In the genomic region with DNA sequence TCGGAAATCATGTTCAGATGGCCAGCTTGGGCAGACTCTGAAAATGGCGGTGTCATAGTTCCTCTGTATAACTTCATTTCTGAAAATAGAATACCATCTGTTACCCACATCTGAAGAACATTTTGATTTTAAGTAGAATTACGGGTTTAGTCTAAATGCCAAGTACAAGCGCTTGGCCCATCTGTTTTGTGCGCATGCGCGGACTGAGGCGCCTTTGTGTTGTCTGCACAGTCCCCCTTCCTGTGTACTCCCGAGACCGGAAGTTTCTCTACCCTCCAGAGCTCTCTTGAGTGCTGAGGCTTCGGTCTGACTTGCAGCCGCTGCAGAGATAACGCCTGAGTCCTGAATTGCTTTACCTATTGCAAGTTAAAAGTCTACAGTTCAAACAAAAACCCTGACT, we compare ENCODE assay signal across 9 mouse cellular contexts. TPM values are rescaled to one million over a fixed set of nuclear protein-coding genes. Genes with fewer than 3 reads are reported as not detected.
DNase-seq lines count a peak whose midpoint lies in the region; ATAC-seq lines count a peak whose summit lies in the region.
"Had no signal": no experiment of that assay in that cellular context is flagged by ENCODE, and none has a peak within 500 bp of the region (broad histone marks: within the 10 kb centered on the region; RNA-seq: fewer than 3 reads in every experiment).

No protein-coding gene starts in this region.

- peaks cover 15% of the 10 kb centered on the region for H3K9me3 ChIP-seq in heart, embryonic 11.5 days (replicated peaks; ENCODE audit: control insufficient read depth, low read length)
- peaks cover 4% of the 10 kb centered on the region; the same call in 1 of the 2 replicates for H3K9me3 ChIP-seq in midbrain, embryonic 11.5 days (ENCODE audit: control insufficient read depth, low read length)

- 92% methylated on average over 13 of the region's 13 CpGs for WGBS in heart, embryonic 11.5 days (ENCODE audit: insufficient replicate concordance)
- 97% methylated on average over 13 of the region's 13 CpGs for WGBS in midbrain, embryonic 11.5 days

- no peak overlapping the region for H3K9ac ChIP-seq in heart, embryonic 11.5 days (ENCODE audit: low read depth, low read length)
- H3K9ac ChIP-seq in midbrain, embryonic 11.5 days (ENCODE audit: low read length) = no peak overlapping the region
- H3K9ac ChIP-seq: heart, embryonic 13.5 days had no signal

- H3K4me2 ChIP-seq in heart, embryonic 11.5 days = no peak overlapping the region
- H3K4me2 ChIP-seq in midbrain, embryonic 11.5 days = no peak overlapping the region
- H3K4me2 ChIP-seq: heart, embryonic 13.5 days had no signal

- H3K4me3 ChIP-seq in heart, embryonic 11.5 days (ENCODE audit: low read depth, low read length) = no peak overlapping the region
- no peak overlapping the region for H3K4me3 ChIP-seq in midbrain, embryonic 11.5 days (ENCODE audit: low read depth, low read length)
- H3K4me3 ChIP-seq: heart, embryonic 13.5 days had no signal

- peaks cover 43% of the 10 kb centered on the region for H3K36me3 ChIP-seq in heart, embryonic 11.5 days (ENCODE audit: control insufficient read depth, insufficient read depth, low read length)
- H3K36me3 ChIP-seq in midbrain, embryonic 11.5 days (ENCODE audit: control insufficient read depth, insufficient read depth, low read length) = peaks cover 38% of the 10 kb centered on the region

- no peak overlapping the region for H3K27ac ChIP-seq in heart, embryonic 11.5 days (ENCODE audit: low read depth, low read length)
- no peak overlapping the region for H3K27ac ChIP-seq in midbrain, embryonic 11.5 days (ENCODE audit: low read depth, low read length)
- H3K27ac ChIP-seq: heart, embryonic 13.5 days had no signal

- H3K27me3 ChIP-seq in heart, embryonic 11.5 days (ENCODE audit: control insufficient read depth, insufficient read depth, low read length) = no peaks in the 10 kb centered on the region
- no peaks in the 10 kb centered on the region for H3K27me3 ChIP-seq in midbrain, embryonic 11.5 days (ENCODE audit: control insufficient read depth, insufficient read depth, low read length)
- H3K27me3 ChIP-seq: heart, embryonic 13.5 days had no signal

- H3K4me1 ChIP-seq in heart, embryonic 11.5 days (ENCODE audit: control insufficient read depth, insufficient read depth, low read length) = no peaks in the 10 kb centered on the region
- peaks cover 2% of the 10 kb centered on the region; the same call in 1 of the 2 replicates for H3K4me1 ChIP-seq in midbrain, embryonic 11.5 days (ENCODE audit: control insufficient read depth, insufficient read depth, low read length)

- peak; percentile 95 for DNase-seq in heart, adult 11 months
- DNase-seq in ES-CJ7 (ENCODE audit: low read depth, low spot score) = peak; percentile 92
- peak; percentile 79 to 86 for DNase-seq in frontal cortex, postnatal 36 days (ENCODE audit: low spot score in 2 of 2)
- peak; percentile 81 to 84 for DNase-seq in right cerebral cortex, adult 2 months (ENCODE audit: low spot score in 2 of 2)
- no peak for DNase-seq in retina, embryonic 14.5 days (ENCODE audit: low spot score)
- no peak for DNase-seq in midbrain, embryonic 11.5 days (ENCODE audit: low spot score, missing footprints)
- no peak for DNase-seq in adipocyte (ENCODE audit: low spot score)

- no peak for ATAC-seq in heart, embryonic 11.5 days (replicated peaks; ENCODE audit: insufficient number of reproducible peaks, low FRiP score, low TSS enrichment)
- no peak for ATAC-seq in midbrain, embryonic 11.5 days (ENCODE audit: low FRiP score)

RNA-seq across cellular contexts. Expression of a gene that starts 4.7 kb away (rescaled TPM):
- polyA plus RNA-seq in heart, embryonic 11.5 days (2014; fragmentation: Nextera tagmentation; extraction: Ambion mirVana) = 87.2 and 96.0 TPM in 2 replicates
- polyA plus RNA-seq in midbrain, embryonic 11.5 days (2014; fragmentation: Nextera tagmentation; extraction: Ambion mirVana) = 138 and 139 TPM in 2 replicates

RNA-seq across cellular contexts. Expression of a gene that starts 9.0 kb away (rescaled TPM):
- polyA plus RNA-seq in heart, embryonic 11.5 days (2014; fragmentation: Nextera tagmentation; extraction: Ambion mirVana) = 7.4 and 8.1 TPM in 2 replicates
- 14.8 and 15.7 TPM in 2 replicates for polyA plus RNA-seq in midbrain, embryonic 11.5 days (2014; fragmentation: Nextera tagmentation; extraction: Ambion mirVana)

RNA-seq across cellular contexts. Expression of a gene that starts 9.1 kb away (rescaled TPM):
- 0.26 and 0.96 TPM in 2 replicates for polyA plus RNA-seq in heart, embryonic 11.5 days (2014; fragmentation: Nextera tagmentation; extraction: Ambion mirVana)
- 1.2 and 2.4 TPM in 2 replicates for polyA plus RNA-seq in midbrain, embryonic 11.5 days (2014; fragmentation: Nextera tagmentation; extraction: Ambion mirVana)

RNA-seq across cellular contexts. Expression of a gene that starts 22.4 kb away (rescaled TPM):
- 5.3 and 5.8 TPM in 2 replicates for polyA plus RNA-seq in heart, embryonic 11.5 days (2014; fragmentation: Nextera tagmentation; extraction: Ambion mirVana)
- 4.4 and 5.8 TPM in 2 replicates for polyA plus RNA-seq in midbrain, embryonic 11.5 days (2014; fragmentation: Nextera tagmentation; extraction: Ambion mirVana)

RNA-seq across cellular contexts. Expression of a gene that starts 26.6 kb away (rescaled TPM):
- polyA plus RNA-seq in heart, embryonic 11.5 days (2014; fragmentation: Nextera tagmentation; extraction: Ambion mirVana) = 4.1 TPM in 2 replicates
- 7.4 and 8.8 TPM in 2 replicates for polyA plus RNA-seq in midbrain, embryonic 11.5 days (2014; fragmentation: Nextera tagmentation; extraction: Ambion mirVana)

Comparison
In these comparisons a context has a peak if more than half of its experiments do, and no peak if none do; other contexts are left out.
1. DNase-seq: peak in heart, adult 11 months (single experiment), ES-CJ7 (single experiment), frontal cortex, postnatal 36 days (2 of 2) and right cerebral cortex, adult 2 months (2 of 2); none in retina, embryonic 14.5 days (single experiment), midbrain, embryonic 11.5 days (single experiment) and adipocyte (single experiment).